Comparison of ENCODE assay signal across 8 mouse cellular contexts in the genomic region with DNA sequence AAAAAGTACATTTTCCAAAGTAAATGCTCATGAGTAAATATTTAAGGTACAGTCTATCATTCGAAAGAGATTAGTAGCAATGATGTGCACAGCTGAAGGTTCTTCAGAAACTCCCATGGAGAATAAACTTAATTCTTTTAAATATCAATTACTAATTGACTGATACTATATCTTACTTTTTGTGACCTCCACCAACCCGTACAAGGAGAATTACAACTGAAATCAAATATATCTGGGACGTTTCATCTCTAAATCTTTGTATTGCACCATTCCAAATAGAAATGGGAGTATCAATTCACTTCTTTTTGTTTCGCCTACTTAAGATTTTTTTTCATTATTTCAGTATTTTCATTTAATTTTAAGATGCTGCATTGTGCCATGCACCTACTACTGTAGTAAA. TPM values are rescaled to one million over a fixed set of nuclear protein-coding genes. Genes with fewer than 3 reads are reported as not detected.
"Had no signal": no experiment of that assay in that cellular context is flagged by ENCODE, and none has a peak within 500 bp of the region (broad histone marks: within the 10 kb centered on the region; RNA-seq: fewer than 3 reads in every experiment).

A gene (minus strand): TSS at position 101 of the 400 bp plus-strand sequence.

RNA-seq across cellular contexts. Expression of the gene that starts here (rescaled TPM):
- polyA plus RNA-seq: neural tube, embryonic 11.5 days; neural tube, embryonic 12.5 days; neural tube, embryonic 13.5 days; neural tube, embryonic 15.5 days; small intestine, adult 2 months; stomach, embryonic 14.5 days; testis, adult 2 months; thymus, postnatal 0 days had no signal
